Mouse (Mus musculus) stomach, postnatal 0 days (tissue): ENCODE measurements at regions not wholly inside any gene's neighbourhood (a gene's known extent, or its start where the extent isn't known, plus 50 kb on each side); places are given as distances from the start of the nearest gene placed in this dataset.

Experiments used
- CTCF ChIP-seq: IDR thresholded peaks from 2 replicates; pipeline ENCODE4 v1.5.1; 2016; ENCODE audit warnings: antibody characterized with exemption, low read depth, mild to moderate bottlenecking, moderate library complexity
- EP300 ChIP-seq: optimal IDR thresholded peaks from 2 replicates; pipeline ENCODE3; 2016; ENCODE audit warnings: antibody characterized with exemption

DNA sequence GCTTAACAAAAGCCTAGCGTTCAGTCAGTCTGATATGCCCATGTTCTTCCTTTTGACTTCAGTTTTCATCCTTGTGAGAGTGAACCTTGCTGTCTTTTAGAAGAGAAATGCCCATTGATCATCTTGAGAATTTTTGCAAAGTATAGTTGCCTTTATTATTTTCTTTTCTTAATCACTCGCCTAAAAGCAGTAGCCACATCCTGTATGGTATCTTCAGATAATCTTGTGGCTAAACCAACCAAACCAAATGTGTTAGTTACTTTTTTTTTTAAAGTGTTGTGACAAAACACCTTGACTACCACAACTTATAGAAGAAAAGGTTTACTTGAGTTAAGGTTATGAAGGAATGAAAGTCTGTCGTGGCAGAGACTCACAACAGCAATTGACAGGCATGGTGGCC lies 67.9 kb downstream of the Gm10295 start:
- TF ChIP-seq CTCF (no peak), EP300 (no peak)
